Mouse (Mus musculus) heart, embryonic 13.5 days (tissue): ENCODE measurements at regions not wholly inside any gene's neighbourhood (a gene's known extent, or its start where the extent isn't known, plus 50 kb on each side); places are given as distances from the start of the nearest gene placed in this dataset.

Experiments
- ATAC-seq: fragments of 200-750 bp; cut with Nextera tagmentation; 2 replicates; pipeline ENCODE4 v1.8.0; 2017; ENCODE audit warnings: moderate TSS enrichment; ENCODE audit not compliant: insufficient number of reproducible peaks, low FRiP score, low TSS enrichment; ENCODE audit errors: extremely low read depth
- H3K27ac ChIP-seq: fragments of 300-500 bp; sonication (generic); replicated peaks from 2 replicates; pipeline ENCODE4 v1.5.1; 2015; ENCODE audit warnings: moderate library complexity, mild to moderate bottlenecking, inconsistent platforms
- H3K27me3 ChIP-seq: fragments of 300-500 bp; sonication (generic); replicated peaks from 2 replicates; pipeline ENCODE4 v1.6.1; 2015; ENCODE audit warnings: mild to moderate bottlenecking, inconsistent platforms
- H3K36me3 ChIP-seq: fragments of 300-500 bp; sonication (generic); 2 replicates; pipeline ENCODE4 v1.6.1; 2015; ENCODE audit warnings: mild to moderate bottlenecking, inconsistent platforms
- H3K4me1 ChIP-seq: fragments of 300-500 bp; sonication (generic); 2 replicates; pipeline ENCODE4 v1.6.1; 2015; ENCODE audit warnings: inconsistent platforms
- H3K4me2 ChIP-seq: fragments of 300-500 bp; sonication (generic); 2 replicates; pipeline ENCODE4 v1.6.1; 2015; ENCODE audit warnings: inconsistent platforms, mild to moderate bottlenecking, moderate library complexity
- H3K4me3 ChIP-seq: fragments of 300-500 bp; sonication (generic); 2 replicates; pipeline ENCODE4 v1.5.1; 2015; ENCODE audit warnings: moderate library complexity, mild to moderate bottlenecking, inconsistent platforms
- H3K9ac ChIP-seq: fragments of 300-500 bp; sonication (generic); 2 replicates; pipeline ENCODE4 v1.6.1; 2015; ENCODE audit warnings: inconsistent platforms, mild to moderate bottlenecking, moderate library complexity
- H3K9me3 ChIP-seq: fragments of 300-500 bp; sonication (generic); 2 replicates; pipeline ENCODE4 v1.6.1; 2016; ENCODE audit warnings: inconsistent platforms
- WGBS: fragments of 180-500 bp; shearing (Covaris S2); methylation state at CpG from one replicate; pipeline ENCODE4 v1.1.7; 2015; ENCODE audit warnings: mixed read lengths; 5-methylcytosine and 5-hydroxymethylcytosine counted together

- no peak for ATAC-seq
- peaks cover 13% of the 10 kb centered on the region for H3K4me1 ChIP-seq
- no peaks in the 10 kb centered on the region for H3K27me3 ChIP-seq
- H3K4me3 ChIP-seq, result no peak overlapping the region
- H3K9ac ChIP-seq, result no peak overlapping the region
- no peak overlapping the region for H3K4me2 ChIP-seq
- H3K27ac ChIP-seq, result no peak overlapping the region
- H3K36me3 ChIP-seq, result no peaks in the 10 kb centered on the region
- H3K9me3 ChIP-seq, result no peaks in the 10 kb centered on the region
- WGBS, result 81% methylated on average over 5 of the region's 5 CpGs
These were observed 102.5 kb downstream of the Uchl5 start for GRCm38 (mm10) chr1:143879622-143880021.

GRCm38 (mm10) chr1:143878266-143878665 lies 101.2 kb downstream of the Uchl5 start:
- no peak overlapping the region for H3K9ac ChIP-seq
- H3K9me3 ChIP-seq, result no peaks in the 10 kb centered on the region
- no peak overlapping the region for H3K27ac ChIP-seq
- peaks cover 13% of the 10 kb centered on the region for H3K4me1 ChIP-seq
- H3K4me3 ChIP-seq, result no peak overlapping the region
- WGBS, result 25% methylated on average over 2 of the region's 2 CpGs
- ATAC-seq, result no peak
- no peaks in the 10 kb centered on the region for H3K36me3 ChIP-seq
- no peak overlapping the region for H3K4me2 ChIP-seq
- H3K27me3 ChIP-seq, result no peaks in the 10 kb centered on the region

GRCm38 (mm10) chr1:143860319-143860718 lies 83.2 kb downstream of the Uchl5 start:
- Histone ChIP-seq H3K4me3 (no peak overlapping the region), H3K9me3 (no peaks in the 10 kb centered on the region), H3K27me3 (no peaks in the 10 kb centered on the region), H3K4me2 (no peak overlapping the region), H3K4me1 (no peaks in the 10 kb centered on the region), H3K36me3 (no peaks in the 10 kb centered on the region), H3K27ac (no peak overlapping the region), H3K9ac (no peak overlapping the region)
- no peak for ATAC-seq
- 72% methylated on average over 10 of the region's 10 CpGs for WGBS

- no peaks in the 10 kb centered on the region for H3K36me3 ChIP-seq
- no peak overlapping the region for H3K4me2 ChIP-seq
- no peak overlapping the region for H3K4me3 ChIP-seq
- ATAC-seq, result no peak
- H3K4me1 ChIP-seq, result no peaks in the 10 kb centered on the region
- H3K9ac ChIP-seq, result no peak overlapping the region
- H3K27ac ChIP-seq, result no peak overlapping the region
- no peaks in the 10 kb centered on the region for H3K9me3 ChIP-seq
- H3K27me3 ChIP-seq, result no peaks in the 10 kb centered on the region
These were observed 81.5 kb downstream of the Uchl5 start for GRCm38 (mm10) chr1:143858532-143858931.
